Mouse (Mus musculus): ENCODE data around the gene Morn1.

GRCm38 (mm10) chr4:155116607-155117006 lies 30.2 kb downstream of the Morn1 start:
- TF ChIP-seq CTCF (IDR thresholded peaks at IDR 0.05; ENCODE audit: borderline replicate concordance, insufficient read depth, low read length) (no peak), POLR2A (IDR thresholded peaks at IDR 0.05; ENCODE audit: low read depth, low read length) (no peak)
